ENCODE assay signal across 24 mouse cellular contexts in genomic region chr11:67731056-67731455, GRCm38 (mm10). TPM values are rescaled to one million over a fixed set of nuclear protein-coding genes. Genes with fewer than 3 reads are reported as not detected.
DNase-seq lines count a peak whose midpoint lies in the region; ATAC-seq and TF ChIP-seq lines count a peak whose summit lies in the region.
"Had no signal": no experiment of that assay in that cellular context is flagged by ENCODE, and none has a peak within 500 bp of the region (broad histone marks: within the 10 kb centered on the region; RNA-seq: fewer than 3 reads in every experiment).

No protein-coding gene starts in this region.

- intact Hi-C loops in gastrocnemius, adult 2 months (cut with DNase I), result loop anchor here (5.0 kb wide), 1 partner anchor 66 kb away; the partner anchor contains the start of gene Dhrs7c

- TF ChIP-seq CTCF in gastrocnemius, adult 2 months (IDR thresholded peaks at IDR 0.05), result no peak
- TF ChIP-seq CTCF in stomach, postnatal 0 days (IDR thresholded peaks at IDR 0.05; ENCODE audit: low read depth), result no peak

- no peak for DNase-seq in gastrocnemius, adult 2 months
- no peak for DNase-seq in gastrocnemius, postnatal 4 days (ENCODE audit: low spot score in 2 of 2)
- DNase-seq in brain, adult 2 months (ENCODE audit: low read depth, low spot score), result peak; percentile 58
- DNase-seq in skeletal muscle tissue, adult 2 months (ENCODE audit: low read depth, low spot score), result peak; percentile 27
- DNase-seq in stomach, postnatal 0 days (ENCODE audit: low spot score), result no peak
- DNase-seq: adrenal gland, adult 2 months; adrenal gland, postnatal 10 days; adrenal gland, postnatal 25 days; cerebellum, adult 11-12 months; cerebellum, adult 2 months; cerebellum, adult 9-10 months; cerebellum, postnatal 10 days; cerebellum, postnatal 25 days had no signal

- no peaks in the 10 kb centered on the region for H3K36me3 ChIP-seq in stomach, postnatal 0 days (ENCODE audit: control insufficient read depth, insufficient read depth, low read length)
- H3K36me3 ChIP-seq: embryonic facial prominence, embryonic 10.5 days; embryonic facial prominence, embryonic 12.5 days; forebrain, embryonic 15.5 days had no signal

- H3K9me3 ChIP-seq in stomach, postnatal 0 days (ENCODE audit: control insufficient read depth, low read length), result no peaks in the 10 kb centered on the region
- H3K9me3 ChIP-seq: embryonic facial prominence, embryonic 10.5 days; embryonic facial prominence, embryonic 12.5 days; forebrain, embryonic 13.5 days; forebrain, embryonic 15.5 days had no signal

- no peak for TF ChIP-seq EP300 in stomach, postnatal 0 days (optimal IDR thresholded peaks at IDR 0.05)

- H3K27ac ChIP-seq in gastrocnemius, adult 2 months, result 0 out of 2 replicates have a peak overlapping the region, but pooled peaks have one; percentile 2
- no peak overlapping the region for H3K27ac ChIP-seq in stomach, postnatal 0 days (replicated peaks)
- H3K27ac ChIP-seq: embryonic facial prominence, embryonic 10.5 days; embryonic facial prominence, embryonic 12.5 days; forebrain, embryonic 13.5 days; forebrain, embryonic 15.5 days had no signal

- H3K4me1 ChIP-seq in stomach, postnatal 0 days (replicated peaks; ENCODE audit: control insufficient read depth, insufficient read depth), result no peaks in the 10 kb centered on the region
- H3K4me1 ChIP-seq: embryonic facial prominence, embryonic 10.5 days; embryonic facial prominence, embryonic 12.5 days; forebrain, embryonic 13.5 days; forebrain, embryonic 15.5 days had no signal

- H3K9ac ChIP-seq in stomach, postnatal 0 days (ENCODE audit: low read length), result no peak overlapping the region
- H3K9ac ChIP-seq: embryonic facial prominence, embryonic 12.5 days; forebrain, embryonic 13.5 days; forebrain, embryonic 15.5 days had no signal

- no peak for ATAC-seq in granulocyte monocyte progenitor cell, adult 5-6 weeks (replicated peaks; ENCODE audit: poor library complexity, severe bottlenecking)
- no peak for ATAC-seq in stomach, postnatal 0 days (ENCODE audit: low FRiP score, low TSS enrichment)
- ATAC-seq: forebrain, embryonic 13.5 days; forebrain, embryonic 15.5 days had no signal

- no peaks in the 10 kb centered on the region for H3K27me3 ChIP-seq in stomach, postnatal 0 days (ENCODE audit: control insufficient read depth, insufficient read depth, low read length)
- H3K27me3 ChIP-seq: embryonic facial prominence, embryonic 12.5 days; forebrain, embryonic 13.5 days; forebrain, embryonic 15.5 days had no signal

- H3K4me3 ChIP-seq in gastrocnemius, adult 2 months, result no peak overlapping the region
- H3K4me3 ChIP-seq in stomach, postnatal 0 days (ENCODE audit: low read depth, low read length), result no peak overlapping the region
- H3K4me3 ChIP-seq: embryonic facial prominence, embryonic 10.5 days; embryonic facial prominence, embryonic 12.5 days; forebrain, embryonic 13.5 days; forebrain, embryonic 15.5 days had no signal

- H3K4me2 ChIP-seq in stomach, postnatal 0 days (replicated peaks; ENCODE audit: low read depth), result no peak overlapping the region
- H3K4me2 ChIP-seq: embryonic facial prominence, embryonic 12.5 days; forebrain, embryonic 13.5 days; forebrain, embryonic 15.5 days had no signal

- 91% methylated on average over 2 of the region's 2 CpGs for WGBS in stomach, postnatal 0 days

RNA-seq across cellular contexts. Expression of gene Rcvrn, which starts 35.9 kb away (rescaled TPM):
- total RNA-seq in gastrocnemius, adult 2 months (2021), result not detected
- under 1 TPM in 1 of 2 experiments, not detected in 1; 0.44 TPM for total RNA-seq in gastrocnemius, postnatal 4 days (2021)
- not detected in 2 replicates for total RNA-seq in granulocyte monocyte progenitor cell, adult 5-6 weeks (2014; fragmentation: Nextera tagmentation)
- total RNA-seq in granulocyte monocyte progenitor cell, adult 5-6 weeks (2017), result 0.26 TPM in 1 of 2 replicates, not detected in the other
- not detected in 2 replicates for polyA plus RNA-seq in stomach, postnatal 0 days (2015; fragmentation: Nextera tagmentation; extraction: Ambion mirVana)
- total RNA-seq: adrenal gland, postnatal 10 days; adrenal gland, postnatal 25 days; adrenal gland, postnatal 4 days; ES-E14; MEL had no signal
- polyA plus RNA-seq: adrenal gland, adult 2 months; C2C12; embryonic facial prominence, embryonic 10.5 days; embryonic facial prominence, embryonic 12.5 days; embryonic facial prominence, embryonic 14.5 days; forebrain, embryonic 11.5 days; forebrain, embryonic 13.5 days; forebrain, embryonic 15.5 days had no signal

RNA-seq across cellular contexts. Expression of gene Glp2r, which starts 39.9 kb away (rescaled TPM):
- under 1 TPM; 0.20 to 0.77 TPM for total RNA-seq in gastrocnemius, adult 2 months (2021)
- under 1 TPM; 0.18 to 0.27 TPM for total RNA-seq in gastrocnemius, postnatal 4 days (2021)
- not detected in 2 replicates for total RNA-seq in granulocyte monocyte progenitor cell, adult 5-6 weeks (2014; fragmentation: Nextera tagmentation)
- total RNA-seq in granulocyte monocyte progenitor cell, adult 5-6 weeks (2017), result not detected in 2 replicates
- 0.50 and 0.56 TPM in 2 replicates for polyA plus RNA-seq in stomach, postnatal 0 days (2015; fragmentation: Nextera tagmentation; extraction: Ambion mirVana)
- total RNA-seq: adrenal gland, postnatal 25 days; ES-E14; MEL had no signal
- polyA plus RNA-seq: adrenal gland, adult 2 months; C2C12; embryonic facial prominence, embryonic 10.5 days; embryonic facial prominence, embryonic 14.5 days; forebrain, embryonic 11.5 days; forebrain, embryonic 13.5 days had no signal

RNA-seq across cellular contexts. Expression of gene Gsg1l2, which starts 43.4 kb away (rescaled TPM):
- not detected for total RNA-seq in gastrocnemius, adult 2 months (2021)
- total RNA-seq in gastrocnemius, postnatal 4 days (2021), result not detected
- total RNA-seq in granulocyte monocyte progenitor cell, adult 5-6 weeks (2014; fragmentation: Nextera tagmentation), result not detected in 2 replicates
- not detected in 2 replicates for total RNA-seq in granulocyte monocyte progenitor cell, adult 5-6 weeks (2017)
- polyA plus RNA-seq in stomach, postnatal 0 days (2015; fragmentation: Nextera tagmentation; extraction: Ambion mirVana), result not detected in 2 replicates
- total RNA-seq: adrenal gland, adult 2 months; adrenal gland, postnatal 10 days; adrenal gland, postnatal 25 days; adrenal gland, postnatal 4 days; ES-E14; MEL had no signal
- polyA plus RNA-seq: adrenal gland, adult 2 months; C2C12; cerebellum, adult 2 months; embryonic facial prominence, embryonic 10.5 days; embryonic facial prominence, embryonic 12.5 days; embryonic facial prominence, embryonic 14.5 days; forebrain, embryonic 11.5 days; forebrain, embryonic 13.5 days; forebrain, embryonic 15.5 days had no signal

Comparison
In these comparisons a context has a peak if more than half of its experiments do, and no peak if none do; other contexts are left out.
1. DNase-seq: peak in brain, adult 2 months (single experiment) and skeletal muscle tissue, adult 2 months (single experiment); none in gastrocnemius, adult 2 months (single experiment), gastrocnemius, postnatal 4 days (0 of 2) and stomach, postnatal 0 days (single experiment).